Mouse (Mus musculus): ENCODE measurements around the gene Ak5.
"Not testable (repeated sequence)": the region's sequence is repeated elsewhere in the genome, so short reads cannot be mapped to it uniquely, and the experiment has no call there.

The Ak5 gene

DNA sequence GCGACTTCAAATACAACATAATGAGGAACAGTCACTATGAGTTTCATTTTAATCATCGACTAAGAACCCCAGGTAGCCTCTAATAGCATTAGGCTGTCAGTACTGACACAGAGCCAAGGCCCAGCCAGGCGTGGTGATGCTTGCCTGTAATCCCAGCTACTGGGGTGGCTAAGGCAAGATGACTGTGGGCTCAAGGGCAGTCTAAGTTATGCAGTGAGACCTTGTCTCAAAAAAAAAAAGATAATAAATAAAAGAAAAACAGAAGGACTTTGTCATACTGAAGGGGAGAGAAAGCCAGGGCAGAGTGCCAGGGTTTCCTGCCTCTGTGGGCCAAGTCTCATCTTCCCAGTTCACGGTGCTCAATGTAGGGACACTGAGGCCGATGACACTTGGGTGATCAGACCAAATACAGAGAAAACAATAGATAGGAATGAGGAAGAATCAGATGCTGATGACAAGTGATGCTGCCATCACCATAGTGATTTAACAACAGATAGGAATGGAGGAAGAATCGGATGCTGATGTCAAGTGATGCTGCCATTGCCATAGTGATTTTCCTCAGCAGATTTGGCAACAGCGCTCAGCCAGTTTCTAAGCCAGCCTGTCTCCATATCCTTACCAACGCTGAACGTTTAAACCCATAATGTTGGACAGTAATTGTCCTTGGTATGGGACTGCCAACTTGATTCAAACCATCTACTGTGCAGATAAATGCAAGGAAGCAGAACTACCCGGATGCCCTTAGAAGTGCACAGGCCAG is 42.9 kb downstream of the Ak5 start:
- peak; percentile 22 for DNase-seq (ENCODE audit: low spot score)

DNA sequence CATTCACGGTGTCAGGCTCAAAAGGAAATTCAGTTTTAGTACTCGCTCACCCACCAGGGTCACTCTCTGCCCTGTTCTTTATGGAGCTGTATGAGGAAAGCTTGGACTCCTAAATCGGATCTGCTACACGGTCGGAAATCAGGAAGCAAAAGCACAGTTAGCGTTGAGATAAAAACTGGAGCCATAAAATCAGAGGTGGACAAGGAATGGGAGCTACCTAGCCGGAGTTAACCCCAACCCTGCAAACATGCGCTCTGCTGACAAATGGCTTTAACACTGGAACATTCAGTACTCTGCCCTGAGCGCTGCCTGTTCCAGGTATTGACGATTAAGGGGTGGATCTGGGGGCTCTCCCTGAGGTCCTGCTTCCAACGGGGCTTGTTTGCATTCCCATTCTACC is 47.6 kb downstream of the Ak5 start:
- no peak for DNase-seq (ENCODE audit: low spot score)

DNA sequence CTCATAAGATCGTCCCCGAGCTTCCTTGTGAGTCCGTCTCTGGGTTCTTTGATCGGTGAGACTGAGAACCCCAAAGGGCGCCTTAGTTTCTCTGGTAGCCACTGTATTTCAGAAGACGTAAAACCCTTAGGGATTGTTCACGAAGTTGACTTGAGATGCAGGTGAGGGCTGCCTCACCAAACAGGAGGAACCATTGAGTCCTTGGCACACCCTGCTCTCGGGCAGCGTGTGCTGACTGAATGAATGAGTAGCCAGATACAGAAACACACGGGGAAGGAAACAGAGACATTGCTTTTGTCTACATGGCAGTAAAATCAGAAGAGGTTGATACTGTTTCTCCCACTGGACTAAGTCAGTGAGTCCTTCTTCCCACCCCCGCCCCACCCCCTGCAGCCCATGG is 48.1 kb downstream of the Ak5 start:
- DNase-seq (ENCODE audit: low spot score), result no peak

DNA sequence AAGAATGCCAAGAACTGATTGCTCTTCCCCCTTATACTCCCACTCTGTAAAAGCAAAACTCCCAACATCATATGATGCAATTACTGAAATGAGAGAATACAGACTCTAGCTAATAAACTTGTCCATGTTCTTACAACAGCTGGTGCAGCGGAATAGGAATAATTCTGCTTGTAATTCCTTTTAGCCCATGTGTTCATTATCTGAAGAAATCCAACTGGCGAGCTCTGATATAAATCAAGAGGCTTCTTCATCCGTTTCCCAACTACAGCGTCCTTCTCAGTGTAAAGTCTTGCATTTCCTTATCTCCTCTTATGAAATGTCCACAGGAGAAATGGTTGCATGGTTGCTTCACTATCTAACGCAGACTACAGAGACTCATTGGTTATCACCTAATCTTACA is 59.1 kb downstream of the Ak5 start:
- DNase-seq (ENCODE audit: low spot score), result no peak

DNA sequence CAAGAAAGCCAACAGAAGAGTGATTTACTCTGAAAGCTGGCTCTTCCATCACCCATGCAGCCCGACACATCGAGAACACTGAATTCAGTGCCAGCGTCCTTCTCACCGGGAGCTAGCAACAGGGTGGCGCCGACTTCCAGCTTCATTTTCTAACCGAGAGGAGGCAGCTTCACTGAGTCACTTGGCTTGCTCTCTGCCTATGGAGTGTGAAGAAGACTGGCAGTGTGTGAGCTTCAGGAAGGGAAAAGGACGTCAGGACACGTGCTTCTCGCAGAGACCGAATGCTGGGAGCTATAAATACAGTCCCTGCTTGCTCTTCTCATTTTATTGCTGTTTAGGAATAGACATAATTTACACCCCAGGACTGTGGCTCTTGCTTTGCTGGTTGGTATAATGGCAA is 62.3 kb downstream of the Ak5 start:
- peak; percentile 40 for DNase-seq (ENCODE audit: low spot score)

DNA sequence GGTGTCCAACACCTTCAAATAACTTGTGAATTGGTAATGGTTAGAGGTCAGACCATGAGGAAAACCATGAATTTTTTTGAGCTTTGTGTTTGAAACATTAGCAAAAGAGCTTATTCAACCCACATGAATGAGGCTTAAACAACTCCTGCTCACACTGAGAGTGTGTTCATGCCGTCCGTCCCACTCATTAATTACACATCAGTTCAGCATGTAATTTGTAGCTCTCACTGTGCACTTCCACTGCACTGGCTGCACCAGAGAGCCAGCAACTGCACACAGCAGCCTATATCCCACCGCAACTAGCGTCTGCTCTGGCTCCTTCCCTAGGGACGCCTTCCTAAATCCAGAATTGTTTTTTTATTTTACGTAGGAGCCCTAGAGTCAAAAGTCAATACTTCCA is 68.5 kb downstream of the Ak5 start:
- DNase-seq (ENCODE audit: low spot score), result no peak

DNA sequence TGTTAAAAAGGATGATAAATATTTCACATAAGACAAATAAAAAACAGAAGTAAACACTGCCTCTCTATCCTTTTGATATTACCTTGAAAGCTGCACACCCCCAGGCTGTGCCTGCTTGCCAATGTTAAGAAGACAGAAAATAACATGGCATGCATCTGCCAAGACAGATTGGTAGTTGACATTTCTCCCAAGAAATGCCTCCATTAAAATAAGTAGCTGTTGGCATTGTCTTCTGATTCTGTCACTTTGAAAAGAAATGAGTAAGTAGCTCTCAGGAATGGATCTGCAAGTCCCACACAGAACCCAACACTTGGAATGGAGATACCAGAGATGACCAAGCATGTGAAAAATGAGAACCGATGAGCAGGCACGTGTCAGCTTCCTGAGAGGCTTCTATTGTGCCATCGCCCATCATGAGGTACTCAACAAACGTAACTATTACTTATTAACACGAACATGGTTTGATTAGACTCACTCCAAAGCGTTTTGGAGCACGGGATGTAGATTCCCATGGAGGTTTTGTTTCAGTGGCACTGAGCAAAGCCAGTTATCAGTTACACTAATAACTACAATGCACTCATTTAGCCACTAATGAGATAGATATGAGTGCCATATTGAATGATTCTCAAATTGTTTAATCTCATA is 71.6 kb downstream of the Ak5 start:
- DNase-seq (ENCODE audit: low spot score), result no peak

DNA sequence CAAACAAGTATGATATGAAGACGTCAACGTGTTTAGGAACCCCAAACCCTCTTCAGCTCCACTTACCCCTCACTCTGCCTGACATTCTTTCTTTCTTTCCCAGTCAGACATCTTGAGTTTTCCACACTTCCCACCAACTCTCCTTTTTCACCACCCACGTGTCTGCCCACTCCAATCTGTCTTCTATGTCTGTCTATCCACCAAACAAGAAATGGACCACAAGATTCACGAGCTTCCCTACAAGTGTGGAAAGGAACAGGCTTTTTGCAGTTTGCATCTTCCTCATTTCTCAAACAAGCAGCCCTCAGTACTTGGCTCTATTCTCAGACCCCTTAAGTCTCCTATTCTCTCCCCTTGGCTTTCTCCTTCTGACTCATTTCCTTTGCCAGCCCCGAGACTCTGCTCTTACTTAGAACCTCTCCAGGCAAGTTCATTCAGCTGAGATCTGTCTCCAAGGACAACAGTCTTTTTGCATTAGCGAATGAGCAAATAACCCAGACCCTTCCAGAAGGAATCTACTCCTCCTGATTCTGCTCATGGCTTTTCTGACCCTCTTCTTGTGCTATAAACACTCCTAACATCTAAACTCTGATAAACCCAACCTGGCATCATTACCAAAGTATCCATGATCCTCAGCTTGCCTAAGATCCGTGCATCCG is 75.3 kb downstream of the Ak5 start:
- peak; percentile 38 for DNase-seq (ENCODE audit: low spot score)

DNA sequence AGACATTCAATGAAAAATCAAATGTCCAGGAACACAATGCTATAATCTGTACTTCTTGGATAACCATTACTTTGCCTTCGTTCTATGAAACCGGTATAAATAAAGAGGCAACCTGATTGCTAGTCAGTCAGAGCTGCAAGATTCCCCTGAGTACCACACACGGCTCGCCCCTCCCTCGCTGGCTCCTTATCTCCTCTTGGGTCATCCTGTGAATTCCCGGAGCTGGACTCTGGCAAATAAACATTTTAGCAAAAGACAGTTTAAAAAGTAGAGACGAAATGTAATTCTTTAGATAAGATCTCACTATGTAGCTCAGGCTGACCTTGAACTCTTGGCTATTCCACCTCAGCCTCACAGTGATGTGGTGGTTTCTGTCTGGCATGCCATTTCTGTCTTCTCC is 77.7 kb downstream of the Ak5 start:
- DNase-seq (ENCODE audit: low spot score), result no peak

DNA sequence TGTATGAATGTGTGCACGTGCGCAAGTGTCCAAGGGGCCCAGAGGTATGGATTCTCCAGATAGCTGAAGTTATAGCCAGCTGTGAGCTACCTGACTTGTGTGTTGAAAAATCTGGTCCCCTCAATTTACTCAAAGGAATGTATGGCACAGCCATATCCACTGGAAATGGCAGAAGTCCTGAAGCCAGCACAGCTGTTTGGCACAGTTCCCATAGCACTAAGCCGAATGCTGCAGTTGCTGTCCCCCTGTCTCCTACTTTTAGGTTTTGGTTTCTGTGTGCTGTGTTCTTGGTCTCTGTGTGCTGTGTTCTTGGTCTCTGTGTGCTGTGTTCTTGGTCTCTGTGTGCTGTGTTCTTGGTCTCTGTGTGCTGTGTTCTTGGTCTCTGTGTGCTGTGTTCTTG is 79.1 kb downstream of the Ak5 start:
- not testable (repeated sequence) for DNase-seq (ENCODE audit: low spot score)

DNA sequence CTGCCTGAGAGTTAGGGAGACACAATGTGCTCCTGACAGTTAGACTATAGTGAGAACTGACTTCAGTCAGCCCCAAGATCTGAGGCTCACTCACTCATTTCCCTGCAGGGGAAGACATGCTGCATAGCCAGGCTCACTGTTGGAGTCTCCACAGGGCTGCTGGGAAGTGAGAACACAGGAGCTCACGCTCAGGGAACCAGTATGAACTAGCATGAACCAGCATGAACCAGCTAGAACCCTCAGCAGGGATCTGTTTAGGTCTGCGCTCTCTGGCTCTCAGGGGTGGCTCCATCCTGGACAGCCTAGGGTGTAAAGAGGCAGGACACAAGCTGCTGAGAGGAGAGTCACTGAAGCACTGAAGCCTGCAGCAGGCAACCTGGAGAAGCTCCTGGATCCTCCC is 81.2 kb downstream of the Ak5 start:
- no peak for DNase-seq (ENCODE audit: low spot score)

DNA sequence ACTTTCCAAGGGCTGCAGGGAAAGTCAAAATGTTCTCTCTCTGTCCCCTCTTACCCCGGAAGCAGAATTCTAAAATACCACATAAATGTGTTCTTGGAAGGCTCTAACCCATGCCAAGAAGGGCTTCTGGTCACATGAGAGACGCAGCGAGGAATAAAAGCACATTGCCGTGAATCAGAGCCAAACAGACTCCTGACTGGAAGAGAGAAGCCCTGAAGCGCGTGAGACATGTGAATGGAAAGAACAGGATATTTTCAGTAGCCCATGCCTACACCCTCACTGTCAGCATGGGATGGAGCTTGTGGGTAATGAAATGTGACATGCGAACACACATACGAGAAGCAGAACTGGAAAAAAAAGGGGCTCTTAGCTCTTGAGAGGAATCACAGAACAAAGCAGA is 82.0 kb downstream of the Ak5 start:
- no peak for DNase-seq (ENCODE audit: low spot score)

DNA sequence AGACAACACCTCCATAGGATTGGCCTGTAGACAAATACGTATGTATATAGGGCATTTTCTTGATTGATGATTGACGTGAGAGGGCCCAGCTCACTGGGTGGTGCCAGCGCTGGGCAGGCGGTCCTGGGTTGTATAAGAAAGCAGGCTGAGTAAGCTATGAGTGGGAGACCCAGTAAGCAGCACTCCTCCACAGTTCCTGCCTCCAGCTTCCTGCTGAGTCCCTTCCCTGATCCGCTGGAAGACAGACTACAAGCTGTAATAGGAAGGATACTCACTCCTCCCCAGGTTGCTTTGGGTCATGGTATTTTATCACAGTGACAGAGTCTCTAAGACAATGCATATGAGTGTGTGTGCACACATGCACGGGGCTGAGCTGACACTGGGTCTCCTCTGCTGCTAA is 82.6 kb downstream of the Ak5 start:
- DNase-seq (ENCODE audit: low spot score), result no peak

DNA sequence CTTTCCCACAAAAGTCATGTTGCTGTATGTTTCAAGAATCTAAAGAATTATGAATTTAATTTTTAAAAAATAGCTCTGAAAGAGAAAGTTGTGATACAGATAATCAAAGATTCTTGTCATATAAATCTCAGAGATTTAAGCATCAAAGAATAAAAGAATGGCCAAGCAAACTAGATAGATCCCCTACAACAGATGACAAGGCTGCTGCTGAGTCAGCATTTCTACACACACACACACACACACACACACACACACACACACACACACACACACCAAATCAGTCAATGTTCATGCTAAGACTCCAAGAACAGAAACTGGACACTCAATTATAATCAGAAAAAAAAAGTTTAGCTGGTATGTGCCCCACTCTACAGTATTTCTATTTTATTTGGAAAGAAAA is 85.1 kb downstream of the Ak5 start:
- DNase-seq (ENCODE audit: low spot score), result no peak

DNA sequence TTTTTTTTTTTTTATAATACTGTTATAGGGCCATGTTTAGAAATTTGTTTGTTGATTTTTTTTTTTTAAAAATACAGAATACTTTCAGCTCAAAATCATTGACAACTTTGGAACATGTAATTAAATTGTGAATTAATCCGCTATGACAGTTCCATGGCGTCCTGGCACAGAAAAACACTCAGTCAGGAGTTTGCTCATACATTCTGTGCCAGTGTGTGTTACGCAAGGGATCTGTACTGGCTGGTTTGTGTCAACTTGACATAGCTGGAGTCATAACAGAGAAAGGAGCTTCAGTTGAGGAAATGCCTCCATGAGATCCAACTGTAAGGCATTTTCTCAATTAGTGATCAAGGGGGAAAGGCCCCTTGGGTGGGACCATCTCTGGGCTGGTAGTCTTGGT is 86.3 kb downstream of the Ak5 start:
- not testable (repeated sequence) for DNase-seq (ENCODE audit: low spot score)

DNA sequence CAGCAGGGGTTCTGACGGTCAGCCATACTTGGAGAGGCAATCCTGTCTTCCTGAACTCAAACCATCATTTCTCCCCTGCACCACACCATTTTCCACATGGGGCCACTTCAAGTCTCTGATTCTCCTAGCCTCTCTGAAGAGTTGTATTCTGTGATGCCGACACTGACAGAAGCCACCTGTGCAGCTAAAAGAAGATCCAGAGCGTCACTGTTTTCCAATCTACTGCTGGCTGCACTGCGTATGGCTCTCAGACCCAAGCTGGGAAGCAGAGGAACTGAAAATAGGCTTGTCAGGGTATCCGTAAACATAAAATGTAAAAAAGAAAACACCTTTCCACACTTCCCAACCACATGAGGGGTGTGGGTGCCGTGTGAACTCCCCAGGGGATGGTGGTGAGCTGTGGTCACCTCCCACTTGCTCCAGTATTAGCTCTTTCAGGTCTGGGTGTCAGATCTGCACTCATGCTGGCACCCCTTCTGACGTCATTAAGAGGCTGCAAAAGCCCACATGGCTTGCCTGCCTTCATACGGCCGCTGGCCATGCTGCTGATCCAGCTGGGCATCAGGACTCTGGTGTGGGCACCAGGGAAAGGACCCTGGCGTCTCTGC is 88.1 kb downstream of the Ak5 start:
- DNase-seq (ENCODE audit: low spot score), result no peak

DNA sequence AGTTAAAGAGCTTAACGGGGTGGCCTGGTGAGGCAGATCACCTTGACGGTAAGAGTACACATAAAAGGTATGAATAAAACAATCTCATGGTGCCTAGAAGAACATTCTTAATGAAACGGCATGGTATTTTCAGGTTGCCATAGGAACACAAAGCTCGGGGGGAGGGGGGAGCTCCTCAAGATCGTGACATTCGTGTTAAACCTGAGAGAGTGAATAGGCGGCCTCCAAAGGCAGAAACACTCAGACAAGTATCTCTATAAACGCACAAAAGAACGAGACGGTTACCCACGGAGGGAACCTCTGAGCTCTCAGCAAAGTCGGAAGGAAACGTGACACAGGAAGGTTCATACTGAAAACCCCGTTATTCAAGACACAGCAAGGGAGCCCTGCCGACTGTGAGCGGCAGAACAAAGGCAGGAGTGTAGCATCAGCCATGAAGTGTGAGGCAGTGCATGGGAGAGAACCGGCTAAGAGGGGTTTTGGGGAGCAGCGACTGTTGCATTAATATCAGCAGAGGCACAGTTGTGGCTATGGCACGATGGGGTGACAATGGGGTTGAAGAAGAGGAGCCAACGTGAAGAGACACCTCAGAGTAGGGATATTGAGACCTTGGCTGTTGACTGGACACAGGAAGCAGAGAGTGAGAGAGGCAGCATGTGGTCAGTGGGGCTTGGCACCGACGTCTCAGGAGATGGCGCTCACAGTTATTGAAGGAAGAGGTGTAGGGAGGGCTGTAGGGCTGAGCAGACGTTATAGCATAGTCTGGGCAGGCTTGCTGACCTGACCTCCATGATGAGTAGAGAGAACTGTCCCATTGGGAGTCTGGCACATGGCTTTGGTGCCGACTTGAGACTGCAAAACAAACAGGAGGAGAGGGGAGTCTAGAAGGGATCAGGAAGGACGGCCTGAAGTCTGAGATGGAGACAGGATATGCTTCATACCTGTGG is 89.6 kb downstream of the Ak5 start:
- no peak for DNase-seq (ENCODE audit: low spot score)

DNA sequence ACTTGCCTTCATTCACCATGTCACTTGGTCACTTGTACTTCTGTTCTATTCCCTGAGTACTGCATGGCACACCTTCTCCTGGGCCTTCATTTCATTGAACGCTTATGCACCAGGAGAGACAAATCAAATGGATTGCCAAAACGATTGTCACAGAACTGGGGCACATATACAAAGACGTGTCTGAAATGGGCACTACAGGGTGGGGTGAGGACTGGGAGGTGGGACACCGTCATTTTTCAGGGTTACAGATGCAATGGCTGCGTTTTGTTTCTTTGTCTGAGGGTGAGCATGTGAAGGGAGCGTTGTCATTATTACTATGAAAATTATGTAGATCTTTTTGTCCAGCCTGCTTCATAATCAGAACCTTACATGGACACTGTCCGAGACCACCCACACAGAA is 90.4 kb downstream of the Ak5 start:
- DNase-seq (ENCODE audit: low spot score), result no peak

DNA sequence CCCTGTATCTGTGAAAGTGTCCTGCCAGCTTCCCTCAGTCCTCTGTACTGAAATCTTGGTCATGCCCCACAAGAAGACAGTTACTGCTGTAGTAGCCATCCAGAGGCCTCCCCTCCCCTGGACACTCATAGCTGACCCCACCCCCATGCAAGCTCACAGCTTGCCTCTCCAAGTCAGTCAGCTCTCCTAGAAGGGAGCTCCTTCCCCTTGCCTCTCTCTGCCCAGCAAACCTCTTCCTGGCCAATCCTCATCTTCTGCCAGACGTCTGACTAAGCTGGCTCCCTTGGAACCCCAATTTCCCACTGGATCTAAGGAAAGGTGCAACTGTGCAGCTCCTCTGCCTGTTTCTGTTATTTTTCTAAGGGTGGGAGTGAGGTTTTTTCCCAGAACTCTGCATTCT is 90.9 kb downstream of the Ak5 start:
- no peak for DNase-seq (ENCODE audit: low spot score)

DNA sequence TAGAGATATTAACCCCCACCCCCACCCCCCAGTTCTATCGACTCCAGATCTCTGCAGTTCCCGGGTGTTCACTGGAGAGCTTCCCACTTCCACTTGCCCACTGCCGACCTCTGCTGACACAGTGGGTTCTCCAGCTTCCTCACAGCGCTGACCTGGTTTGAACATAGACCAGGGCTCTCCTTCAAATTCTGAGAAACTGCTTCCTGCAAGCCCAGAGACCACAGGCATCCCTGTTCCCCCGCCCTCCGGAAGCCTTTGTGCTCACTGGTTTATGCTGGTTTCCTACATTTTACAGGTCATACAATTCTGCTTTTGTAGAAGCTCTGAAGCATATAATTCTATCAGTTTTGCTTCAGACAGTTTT is 98.9 kb downstream of the Ak5 start:
- no peak for DNase-seq (ENCODE audit: low spot score)

DNA sequence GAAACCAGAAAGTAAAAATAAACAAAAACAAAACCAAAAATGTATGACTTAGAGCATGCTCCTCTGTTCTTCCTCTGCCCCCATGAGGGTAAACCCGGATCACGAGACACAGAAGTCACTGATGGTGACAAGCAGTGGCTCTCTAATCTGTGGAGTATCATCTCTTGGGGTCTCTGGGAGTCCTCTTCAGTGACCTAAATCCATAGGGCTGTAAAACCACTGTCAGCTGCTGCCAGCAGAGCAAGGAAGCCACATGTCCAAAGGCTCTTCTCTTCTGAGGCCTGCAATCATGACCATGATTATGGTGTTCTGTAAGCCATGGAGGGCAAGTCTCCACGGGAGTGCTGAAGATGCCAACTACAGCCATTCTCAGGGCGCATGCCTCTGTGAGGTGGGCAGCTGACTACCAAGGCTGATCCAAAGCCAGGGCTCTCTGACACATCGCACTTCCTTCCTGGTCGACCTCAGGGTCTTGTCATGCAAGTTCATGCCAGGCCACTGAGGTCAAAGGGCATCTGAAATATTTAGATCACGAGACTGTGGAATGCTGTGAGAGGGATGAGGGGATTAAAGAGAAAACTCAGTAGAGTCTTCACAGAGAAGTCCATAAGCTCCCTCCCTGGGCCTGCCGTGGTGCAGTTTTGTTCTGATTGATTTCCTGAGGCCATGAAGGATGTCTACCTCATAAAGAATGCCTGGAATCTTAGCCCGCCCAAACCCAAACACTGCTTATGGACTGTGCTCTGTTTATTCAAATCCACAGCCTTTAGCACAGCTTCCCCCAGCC is 99.5 kb downstream of the Ak5 start:
- no peak for DNase-seq (ENCODE audit: low spot score)
